Mouse (Mus musculus) limb, embryonic 14.5 days (tissue): ENCODE results near the gene Spata13. TPM values are rescaled to one million over a fixed set of nuclear protein-coding genes. Genes with fewer than 3 reads are reported as not detected.

Experiments used
- ATAC-seq: fragments of 200-750 bp; cut with Nextera tagmentation; 2 replicates; pipeline ENCODE4 v1.8.0; 2017; ENCODE audit warnings: low read depth, moderate number of reproducible peaks, moderate TSS enrichment; ENCODE audit not compliant: low FRiP score
- DNase-seq: peaks from one replicate; pipeline ENCODE4 v3.0.0-alpha.2; 2015; ENCODE audit warnings: low spot score
- H3K27ac ChIP-seq: fragments of 300-500 bp; sonication (generic); replicated peaks from 2 replicates; pipeline ENCODE4 v1.5.1; 2014; ENCODE audit warnings: low read depth, mild to moderate bottlenecking, low read length, moderate library complexity, mixed read lengths
- H3K27me3 ChIP-seq: fragments of 300-500 bp; sonication (generic); 2 replicates; pipeline ENCODE4 v1.6.1; 2014; ENCODE audit warnings: low read length, mixed read lengths; ENCODE audit not compliant: control insufficient read depth, insufficient read depth
- H3K36me3 ChIP-seq: fragments of 300-500 bp; sonication (generic); 2 replicates; pipeline ENCODE4 v1.6.1; 2014; ENCODE audit warnings: mild to moderate bottlenecking, low read length, moderate library complexity, mixed read lengths; ENCODE audit not compliant: control insufficient read depth, insufficient read depth
- H3K4me1 ChIP-seq: fragments of 300-500 bp; sonication (generic); 2 replicates; pipeline ENCODE4 v1.6.1; 2014; ENCODE audit warnings: antibody characterized with exemption, low read length, mixed read lengths; ENCODE audit not compliant: control insufficient read depth, insufficient read depth
- H3K4me2 ChIP-seq: fragments of 300-500 bp; sonication (generic); replicated peaks from 2 replicates; pipeline ENCODE4 v1.6.1; 2014; ENCODE audit warnings: low read depth, mild to moderate bottlenecking, low read length, moderate library complexity; ENCODE audit not compliant: severe bottlenecking
- H3K4me3 ChIP-seq: fragments of 300-500 bp; sonication (generic); replicated peaks from 2 replicates; pipeline ENCODE4 v1.5.1; 2014; ENCODE audit warnings: low read length
- H3K9ac ChIP-seq: fragments of 300-500 bp; sonication (generic); 2 replicates; pipeline ENCODE4 v1.6.1; 2014; ENCODE audit warnings: mild to moderate bottlenecking, low read depth, low read length, moderate library complexity; ENCODE audit not compliant: severe bottlenecking
- H3K9me3 ChIP-seq: fragments of 300-500 bp; sonication (generic); 2 replicates; pipeline ENCODE4 v1.6.1; 2016; ENCODE audit warnings: low read length; ENCODE audit not compliant: control insufficient read depth
- POLR2A ChIP-seq: fragments of 200-500 bp; IDR thresholded peaks from 2 replicates; pipeline ENCODE4 v1.8.0; 2012; ENCODE audit warnings: inconsistent platforms, mild to moderate bottlenecking, moderate library complexity, borderline replicate concordance; ENCODE audit not compliant: insufficient read depth, insufficient read length; ENCODE audit errors: extremely low read depth
- WGBS: fragments of 180-500 bp; shearing (Covaris S2); extraction: QIAGEN DNeasy Blood & Tissue Kit; methylation state at CpG from one replicate; pipeline ENCODE4 v1.1.7; 2014; 5-methylcytosine and 5-hydroxymethylcytosine counted together
- polyA plus RNA-seq, 2 experiments: library from polyadenylated mRNA; depleted of rRNA in 1 of 2; stranded (reverse) in 1 of 2; unstranded in 1 of 2; fragments of >200 nt; fragmentation: Nextera tagmentation in 1 of 2; extraction: Ambion mirVana in 1 of 2; gene quantifications; 2 replicates each; pipeline versions ENCODE4 v1.2.1 to v1.2.3; 2012 to 2014

Spata13 gene
- polyA plus RNA-seq, 2 experiments = 6.8 to 9.5 TPM

- peak overlapping the region; percentile 87 for H3K27ac ChIP-seq
- H3K4me2 ChIP-seq = 0 out of 2 replicates have a peak overlapping the region, but pooled peaks have one; percentile 2
- no peaks in the 10 kb centered on the region for H3K27me3 ChIP-seq
- peaks cover 40% of the 10 kb centered on the region for H3K4me1 ChIP-seq
- DNase-seq (no peak), ATAC-seq (no peak)
- no peak overlapping the region for H3K4me3 ChIP-seq
- no peaks in the 10 kb centered on the region for H3K36me3 ChIP-seq
- no peak overlapping the region; the same call in 1 of the 2 replicates for H3K9ac ChIP-seq
- 60% methylated on average over 13 of the region's 13 CpGs for WGBS
- no peaks in the 10 kb centered on the region for H3K9me3 ChIP-seq
- no peak for TF ChIP-seq POLR2A
These were observed 102.2 kb downstream of the Spata13 start for GRCm38 (mm10) chr14:60735848-60736547.

GRCm38 (mm10) chr14:60736591-60737192, 102.9 kb downstream of the Spata13 start:
- 8% methylated on average over 4 of the region's 4 CpGs for WGBS
- Histone ChIP-seq H3K9me3 (no peaks in the 10 kb centered on the region), H3K9ac (no peak overlapping the region; the same call in 1 of the 2 replicates), H3K36me3 (no peaks in the 10 kb centered on the region), H3K27ac (peak overlapping the region; percentile 87), H3K4me3 (no peak overlapping the region), H3K27me3 (no peaks in the 10 kb centered on the region), H3K4me2 (peak overlapping the region; percentile 25), H3K4me1 (peaks cover 45% of the 10 kb centered on the region)
- ATAC-seq (peak; percentile 47), DNase-seq (no peak)
- no peak for TF ChIP-seq POLR2A

GRCm38 (mm10) chr14:60737202-60737611, 103.4 kb downstream of the Spata13 start:
- no peaks in the 10 kb centered on the region for H3K36me3 ChIP-seq
- H3K4me1 ChIP-seq = peaks cover 48% of the 10 kb centered on the region
- H3K4me2 ChIP-seq = peak overlapping the region; percentile 25; the same call in 1 of the 2 replicates
- no peak for DNase-seq
- no peak overlapping the region for H3K4me3 ChIP-seq
- no peaks in the 10 kb centered on the region for H3K27me3 ChIP-seq
- H3K9ac ChIP-seq = no peak overlapping the region
- no peak for TF ChIP-seq POLR2A
- ATAC-seq = no peak
- H3K9me3 ChIP-seq = no peaks in the 10 kb centered on the region
- 36% methylated on average over 7 of the region's 7 CpGs for WGBS
- peak overlapping the region; percentile 87 for H3K27ac ChIP-seq

- Histone ChIP-seq H3K4me2 (no peak overlapping the region), H3K4me1 (peaks cover 44% of the 10 kb centered on the region), H3K27ac (peak overlapping the region; percentile 52), H3K27me3 (no peaks in the 10 kb centered on the region), H3K9ac (no peak overlapping the region), H3K36me3 (no peaks in the 10 kb centered on the region), H3K4me3 (no peak overlapping the region), H3K9me3 (no peaks in the 10 kb centered on the region)
- ATAC-seq = no peak
- no peak for TF ChIP-seq POLR2A
- WGBS = 52% methylated on average over 10 of the region's 10 CpGs
- no peak for DNase-seq
These were observed 104.7 kb downstream of the Spata13 start for GRCm38 (mm10) chr14:60738434-60738938.

GRCm38 (mm10) chr14:60739155-60739554, 105.4 kb downstream of the Spata13 start:
- H3K4me3 ChIP-seq = no peak overlapping the region
- ATAC-seq = peak; percentile 38; the same call in 1 of the 2 replicates
- peak overlapping the region; percentile 55; the same call in 1 of the 2 replicates for H3K27ac ChIP-seq
- H3K4me2 ChIP-seq = no peak overlapping the region
- no peaks in the 10 kb centered on the region for H3K27me3 ChIP-seq
- DNase-seq = no peak
- no peak overlapping the region for H3K9ac ChIP-seq
- H3K36me3 ChIP-seq = no peaks in the 10 kb centered on the region
- TF ChIP-seq POLR2A = no peak
- H3K4me1 ChIP-seq = peaks cover 40% of the 10 kb centered on the region
- H3K9me3 ChIP-seq = no peaks in the 10 kb centered on the region
- 3% methylated on average over 8 of the region's 9 CpGs for WGBS
